Mouse (Mus musculus) lung, postnatal 14 days (tissue): ENCODE measurements at regions not wholly inside any gene's neighbourhood (a gene's known extent, or its start where the extent isn't known, plus 50 kb on each side); places are given as distances from the start of the nearest gene placed in this dataset.

ENCODE experiments used
- DNase-seq: peaks from one replicate; pipeline ENCODE4 v3.0.0; 2021

DNA sequence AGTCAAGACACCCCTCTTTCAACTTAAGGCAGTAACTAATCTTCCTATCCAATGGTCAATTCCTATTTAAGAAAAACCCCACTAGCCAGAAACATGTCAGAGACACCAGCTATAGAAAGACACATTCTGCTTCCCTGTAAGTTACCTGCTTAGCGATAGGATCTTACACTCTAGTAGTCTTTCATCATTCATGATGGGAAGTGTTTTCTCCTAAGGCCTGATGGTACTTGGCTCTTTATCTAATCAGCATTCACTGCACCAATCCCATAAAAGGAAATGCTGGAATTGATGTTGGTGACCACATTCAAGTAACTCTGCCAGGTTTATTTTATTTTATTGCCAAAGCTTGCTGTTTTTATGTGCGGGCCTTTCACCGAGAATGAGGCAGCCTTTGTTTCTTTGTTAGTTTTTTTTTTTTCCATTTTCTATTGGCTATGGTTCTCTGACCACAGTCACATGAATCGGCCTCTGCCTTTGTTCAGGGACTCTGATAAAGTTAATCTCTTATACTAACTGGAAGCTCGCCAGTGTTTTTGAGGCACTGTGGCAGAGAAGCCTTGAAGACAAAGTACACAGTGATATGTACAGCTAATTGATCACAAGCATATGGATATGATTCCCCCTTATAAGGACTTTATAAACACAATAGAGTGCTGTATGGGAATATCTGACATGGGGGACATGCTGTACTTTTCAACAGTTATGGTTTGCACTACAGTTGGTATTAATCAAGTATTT lies 166.0 kb upstream of the Chrm3 start:
- no peak for DNase-seq

DNA sequence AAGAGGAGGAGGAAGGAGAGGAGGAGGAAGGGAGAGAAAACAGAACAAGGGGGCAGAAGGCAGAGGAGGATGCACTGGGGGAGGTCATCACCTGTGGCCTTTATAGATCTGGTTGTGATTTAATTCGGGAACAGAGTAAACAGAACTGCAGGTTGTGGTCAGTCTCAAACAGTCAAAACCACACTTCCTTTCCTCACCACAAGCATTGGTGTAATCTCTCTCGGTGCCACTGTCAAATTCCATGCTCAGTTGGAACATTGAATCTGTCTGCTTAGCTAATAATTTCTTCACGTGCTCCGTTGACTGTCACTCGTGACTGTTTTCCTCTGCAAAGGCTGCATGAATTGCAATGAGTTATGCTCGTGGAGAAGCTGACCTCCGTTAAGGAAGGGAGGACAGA lies 143.6 kb upstream of the Chrm3 start:
- no peak for DNase-seq

DNA sequence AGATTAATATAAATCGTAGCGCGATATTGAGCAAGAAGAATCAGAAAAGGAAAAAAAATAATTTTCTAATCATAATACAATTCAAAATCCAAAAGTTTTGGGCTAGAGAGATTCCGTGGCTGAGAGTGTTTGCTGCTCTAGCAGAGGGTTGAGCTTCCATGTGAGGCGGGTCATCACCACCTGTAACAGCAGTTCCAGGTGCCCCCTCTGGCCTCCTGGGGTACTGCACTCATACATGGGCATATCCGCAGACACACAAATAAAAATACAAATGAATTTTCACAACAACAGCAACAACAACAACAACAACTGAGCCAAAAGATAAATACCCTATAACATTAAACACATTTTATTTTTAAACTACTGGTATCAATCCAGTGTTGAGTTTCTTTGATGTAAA lies 94.7 kb upstream of the Chrm3 start:
- DNase-seq = no peak

DNA sequence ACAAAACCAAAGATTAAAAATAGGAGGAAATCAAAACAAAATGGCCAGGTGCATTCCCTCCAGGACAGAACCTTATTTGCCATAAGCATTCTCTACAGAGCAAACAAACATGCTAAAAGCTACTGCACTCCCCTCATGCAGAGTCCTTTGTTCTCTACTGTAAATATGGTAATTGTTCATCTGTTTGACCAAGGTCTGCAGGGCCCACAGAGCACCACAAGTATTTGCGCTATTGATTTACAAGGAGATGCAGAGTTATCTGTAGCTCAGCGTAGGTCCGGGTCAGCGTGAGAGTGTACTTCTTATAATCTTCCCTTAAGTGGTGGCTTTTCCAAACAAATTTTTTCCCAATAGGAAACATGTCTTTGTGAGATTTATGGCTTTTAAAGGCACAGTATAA lies 94.0 kb upstream of the Chrm3 start:
- no peak for DNase-seq

DNA sequence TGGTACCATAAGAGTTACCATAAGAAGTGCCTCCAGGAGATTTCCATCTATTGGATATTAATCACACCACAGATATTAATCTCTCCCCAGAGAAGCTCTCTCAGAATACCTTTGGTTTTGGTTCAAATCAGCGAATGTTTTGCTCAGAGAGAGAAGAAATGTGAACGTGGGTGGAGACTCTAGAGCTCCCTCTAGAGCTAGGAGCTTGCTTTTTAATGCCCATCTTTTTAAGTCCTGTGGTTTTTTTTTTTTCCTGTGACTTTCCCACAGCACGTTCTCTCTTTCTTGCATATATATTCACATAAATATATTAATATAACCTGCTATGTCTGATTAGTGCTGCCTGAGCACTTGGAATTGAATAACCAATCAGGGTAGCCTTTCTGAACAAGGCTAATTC lies 90.4 kb upstream of the Chrm3 start:
- DNase-seq = peak; percentile 1

DNA sequence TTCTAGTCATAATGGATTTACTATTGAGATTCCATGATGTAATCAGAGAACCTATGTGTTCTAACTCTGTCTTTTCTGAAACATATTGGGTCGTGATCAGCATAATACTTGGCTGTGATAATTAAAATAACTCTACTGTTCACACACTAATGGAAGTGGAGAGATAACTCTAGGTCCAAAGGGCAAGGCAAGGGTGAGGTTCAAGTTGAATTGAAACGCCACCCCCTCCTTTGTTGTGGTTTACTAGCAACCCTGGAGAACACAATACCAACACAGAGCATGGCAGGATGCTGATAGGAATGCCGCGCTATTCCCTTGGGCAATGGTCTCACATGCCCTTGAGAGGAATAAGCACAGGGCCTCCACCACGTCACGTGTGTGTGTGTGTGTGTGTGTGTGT lies 88.9 kb upstream of the Chrm3 start:
- DNase-seq = no peak

DNA sequence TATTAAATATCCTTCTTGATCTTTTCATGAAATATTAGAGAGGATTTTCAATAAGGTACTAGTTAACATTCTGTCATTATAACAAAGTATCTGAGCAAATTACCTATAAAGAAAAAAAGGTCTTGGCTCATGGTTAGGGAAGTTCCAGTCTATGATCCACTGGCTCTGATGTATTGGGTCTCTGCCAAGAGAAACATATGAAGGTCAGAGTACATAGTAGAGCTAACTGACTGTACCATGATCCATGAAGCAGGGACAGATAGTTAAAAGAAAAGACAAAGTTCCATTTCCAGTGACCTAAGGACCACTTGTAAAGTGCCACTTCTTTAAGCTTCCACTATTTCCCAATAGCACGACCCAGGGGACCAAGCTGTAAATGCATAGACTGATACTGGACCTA lies 87.2 kb upstream of the Chrm3 start:
- no peak for DNase-seq

DNA sequence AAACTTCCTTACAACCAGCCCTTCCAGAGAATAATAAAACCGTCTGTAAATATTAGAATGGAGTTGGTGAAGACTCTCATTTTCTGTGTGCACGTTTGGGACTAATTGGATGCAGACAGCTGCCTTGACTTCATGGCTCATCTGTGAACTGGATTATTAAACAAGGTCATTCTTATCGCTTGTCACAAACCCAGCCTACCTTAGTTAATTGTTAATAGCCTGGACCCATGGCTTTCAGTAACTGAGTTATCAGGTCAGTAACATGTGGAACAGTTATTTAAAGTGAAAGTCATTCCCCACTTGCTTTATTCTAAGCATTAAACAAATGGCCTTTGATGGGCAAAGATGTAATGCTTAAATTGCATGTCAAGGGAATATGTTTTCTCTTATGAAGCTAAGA lies 85.0 kb upstream of the Chrm3 start:
- DNase-seq = no peak
